Mouse (Mus musculus) cerebellum, adult 11-12 months (tissue): ENCODE measurements at regions not wholly inside any gene's neighbourhood (a gene's known extent, or its start where the extent isn't known, plus 50 kb on each side); places are given as distances from the start of the nearest gene placed in this dataset.
"Not testable (repeated sequence)": the region's sequence is repeated elsewhere in the genome, so short reads cannot be mapped to it uniquely, and the experiment has no call there.

Experiments used
- DNase-seq: peaks from one replicate; pipeline ENCODE4 v3.0.0; 2022

DNA sequence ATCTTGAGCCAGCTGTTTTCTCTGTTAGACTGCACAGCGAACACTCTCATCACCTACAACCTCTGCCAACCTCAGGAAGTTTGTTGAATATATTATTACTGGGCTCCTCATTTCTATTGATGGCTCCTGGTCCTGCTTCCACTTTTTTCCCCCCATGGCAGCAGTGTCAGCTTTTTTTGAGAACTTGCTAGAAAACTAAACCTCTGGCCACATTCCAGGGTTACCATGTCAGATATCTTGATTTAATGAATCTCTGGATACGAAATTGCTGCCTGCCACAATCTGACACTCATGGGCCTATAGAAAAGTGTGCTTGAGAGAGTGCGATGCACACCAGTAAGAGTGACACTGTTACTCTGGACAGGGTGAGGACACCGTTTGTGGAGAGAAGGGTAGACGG, 170.6 kb upstream of the Slc25a13 start:
- no peak for DNase-seq

DNA sequence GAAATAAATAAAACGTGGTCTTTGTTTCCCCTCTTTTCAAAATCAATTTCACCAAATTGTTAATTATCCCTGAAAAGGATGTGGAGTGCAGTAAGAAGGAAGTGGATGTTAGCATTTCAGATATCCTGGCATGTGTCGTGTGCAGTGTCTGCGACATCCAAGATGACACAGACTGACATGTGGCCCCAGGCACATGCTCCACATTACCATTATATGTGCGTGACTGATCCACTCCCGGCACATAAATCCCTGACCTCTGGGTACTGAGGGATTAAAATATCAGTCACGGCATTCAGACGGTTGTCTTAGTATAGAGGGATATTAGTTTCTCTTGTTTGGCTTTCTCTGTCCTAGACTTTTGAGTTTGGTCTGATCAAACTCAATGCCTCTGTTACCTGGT, 168.0 kb upstream of the Slc25a13 start:
- no peak for DNase-seq

DNA sequence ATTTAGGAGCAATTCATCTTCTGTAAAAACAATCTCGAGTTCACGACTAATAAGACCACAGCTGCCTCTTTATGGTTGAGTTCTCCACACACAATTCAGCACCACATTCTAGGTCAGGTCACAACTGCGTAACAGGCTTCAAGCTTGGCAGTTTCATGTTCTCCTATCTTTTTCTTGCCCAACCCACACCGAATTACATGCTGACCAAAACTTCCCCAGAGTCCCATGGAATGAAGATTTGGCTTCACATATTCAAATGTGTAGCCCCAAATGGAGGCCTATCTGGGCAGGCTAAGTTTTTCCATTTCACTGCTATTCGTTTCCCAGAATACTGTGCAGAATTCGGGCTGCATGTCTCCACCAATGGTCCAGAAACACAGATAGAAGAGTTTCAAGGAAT, 167.5 kb upstream of the Slc25a13 start:
- no peak for DNase-seq

DNA sequence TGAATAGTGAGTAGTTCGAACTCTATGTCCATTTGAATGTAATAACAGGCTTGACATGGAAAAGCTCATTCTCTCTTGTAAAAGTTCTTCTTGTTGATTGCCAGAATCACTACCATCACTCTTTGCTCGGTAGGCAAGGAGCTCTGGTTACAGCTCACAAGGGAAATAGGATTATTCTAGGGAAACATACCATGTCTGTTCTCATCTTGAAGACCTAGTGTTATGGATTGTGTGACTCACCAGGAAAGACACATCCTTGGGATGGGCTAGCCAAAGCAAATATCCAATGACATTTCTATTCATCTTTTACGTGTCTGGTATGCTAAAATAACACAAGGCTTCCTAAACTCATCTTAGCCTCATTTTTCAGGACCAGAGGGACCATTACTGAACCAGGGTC, 155.4 kb upstream of the Slc25a13 start:
- no peak for DNase-seq

DNA sequence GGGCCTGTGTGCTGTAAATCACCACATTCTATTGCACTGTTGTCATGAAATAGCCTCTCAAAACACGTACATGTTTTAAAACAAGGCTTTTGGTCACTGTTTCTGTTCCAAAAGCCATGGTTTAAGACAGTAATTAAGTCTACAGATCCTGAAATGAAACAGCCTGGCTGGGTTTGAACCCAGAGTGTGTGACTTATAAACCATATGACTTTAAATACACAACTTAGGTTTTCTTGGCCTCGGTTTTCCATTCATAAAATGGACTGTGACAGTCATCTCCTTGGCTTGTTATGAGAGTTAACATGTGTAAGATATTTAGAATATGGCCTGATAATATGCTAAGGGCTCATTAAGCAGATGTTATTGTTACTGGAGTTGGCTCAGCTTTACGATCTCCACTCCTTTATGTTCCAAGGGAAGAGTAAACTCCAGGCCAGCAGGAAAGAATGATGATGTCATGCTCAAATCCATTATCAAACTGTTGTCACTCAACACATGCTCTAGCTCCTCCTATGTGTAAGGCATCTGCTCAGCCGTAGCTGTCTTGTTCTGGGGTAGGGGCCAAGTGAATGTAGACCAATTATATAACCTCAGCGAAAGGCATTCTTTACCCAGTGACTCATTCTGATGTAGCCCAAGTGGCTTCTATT, 154.6 kb upstream of the Slc25a13 start:
- no peak for DNase-seq

DNA sequence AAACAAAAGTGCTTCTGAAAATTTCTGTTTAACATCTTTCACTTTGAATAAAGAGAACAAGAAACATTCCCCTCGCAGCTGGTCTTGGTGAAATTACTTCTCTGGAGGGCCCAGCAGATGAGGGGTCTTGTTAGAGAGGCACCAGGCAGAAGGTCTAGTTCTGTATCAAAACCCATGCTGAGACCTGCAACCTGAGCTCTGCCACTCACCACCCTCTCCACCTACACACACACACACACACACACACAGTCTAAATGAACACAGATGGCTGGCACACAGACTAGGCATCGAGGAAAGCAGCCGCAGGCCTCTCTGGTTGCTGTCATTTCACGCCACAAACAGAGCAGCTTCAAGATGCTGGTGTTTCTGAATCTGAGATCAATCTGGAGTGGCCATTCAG, 147.1 kb upstream of the Slc25a13 start:
- no peak for DNase-seq

DNA sequence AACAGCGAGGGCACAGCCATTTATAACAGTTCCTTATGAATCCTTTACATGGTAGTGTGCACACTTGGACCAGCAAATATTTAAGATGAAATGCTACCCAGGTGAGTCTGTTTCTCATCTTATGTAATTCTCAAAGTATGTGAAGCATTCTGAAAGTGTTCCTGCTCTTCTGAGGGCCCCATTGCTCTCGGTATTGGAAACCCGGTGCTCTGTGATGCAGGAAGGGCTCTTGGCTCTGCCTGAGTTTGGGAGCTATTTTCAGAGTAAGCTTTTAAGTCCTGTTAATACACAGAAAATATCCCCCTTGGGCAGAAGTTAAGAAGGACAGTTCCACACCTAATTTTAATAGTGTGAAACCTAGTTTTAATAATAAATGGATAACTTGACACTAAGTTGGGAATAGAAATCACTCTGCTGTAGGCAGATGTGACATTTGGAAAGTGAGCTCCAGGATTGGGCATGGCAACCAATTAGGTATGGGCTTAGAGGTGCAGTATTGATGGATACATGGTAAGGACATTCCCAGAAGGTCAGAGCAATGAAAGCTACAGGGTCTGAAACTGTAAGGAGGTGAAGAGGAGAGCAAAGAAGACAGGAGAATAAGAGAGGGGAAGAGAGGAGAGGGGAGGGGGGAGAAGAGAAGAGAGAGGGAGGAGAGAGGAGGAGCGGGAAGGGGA, 145.8 kb upstream of the Slc25a13 start:
- DNase-seq = no peak

DNA sequence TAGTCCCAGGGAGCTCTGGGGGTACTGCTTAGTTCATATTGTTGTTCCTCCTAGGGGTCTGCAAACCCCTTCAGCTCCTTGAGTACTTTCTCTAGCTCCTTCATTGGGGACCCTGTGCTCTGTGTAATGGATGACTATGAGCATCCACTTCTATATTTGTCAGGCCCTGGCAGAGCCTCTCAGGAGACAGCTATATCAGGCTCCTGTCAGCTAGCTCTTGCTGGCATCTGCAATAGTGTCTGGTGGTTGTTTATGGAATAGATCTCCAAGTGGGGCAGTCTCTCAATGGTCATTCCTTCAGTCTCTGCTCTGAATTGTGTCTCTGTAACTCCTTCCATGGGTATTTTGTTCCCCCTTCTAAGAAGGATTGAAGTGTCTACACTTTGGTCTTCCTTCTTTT, 144.2 kb upstream of the Slc25a13 start:
- not testable (repeated sequence) for DNase-seq

DNA sequence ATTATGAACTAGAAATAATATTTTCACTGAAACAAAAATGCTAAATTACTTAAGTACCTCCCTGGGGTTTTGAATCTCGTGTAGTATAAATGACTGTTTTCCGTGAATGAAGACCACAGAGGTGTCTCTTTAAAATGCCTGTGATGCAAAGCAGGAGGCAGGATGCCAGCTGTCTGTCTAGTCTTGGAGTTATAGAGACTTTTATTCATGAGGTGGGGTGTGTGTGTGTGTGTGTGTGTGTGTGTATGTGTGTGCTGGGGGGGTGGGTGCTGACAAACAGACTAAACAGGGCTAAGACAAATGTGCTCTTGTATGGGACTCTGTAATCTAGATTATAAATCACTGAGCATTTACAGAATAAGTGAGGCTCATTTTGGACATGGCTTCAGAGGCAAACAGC, 140.5 kb upstream of the Slc25a13 start:
- no peak for DNase-seq

DNA sequence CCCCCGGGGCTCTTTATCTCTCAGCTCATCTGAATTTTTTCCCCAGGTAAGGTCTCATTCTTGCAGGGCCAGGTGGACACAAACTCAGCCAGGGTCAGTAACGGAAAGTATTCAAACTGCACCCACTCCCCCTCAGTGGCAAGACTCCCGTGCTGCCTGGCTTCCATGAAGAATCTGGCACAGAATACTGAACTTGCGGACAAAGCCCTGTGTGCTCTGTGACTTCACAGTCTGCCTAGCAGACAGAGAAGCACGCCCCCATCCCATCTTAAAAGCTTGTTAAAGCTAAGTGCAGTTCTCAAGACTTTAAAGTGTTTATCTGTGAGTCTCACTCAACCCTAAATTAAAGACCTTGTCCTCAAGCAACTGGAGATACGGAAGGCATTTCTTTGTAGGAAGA, 140.0 kb upstream of the Slc25a13 start:
- DNase-seq = no peak

DNA sequence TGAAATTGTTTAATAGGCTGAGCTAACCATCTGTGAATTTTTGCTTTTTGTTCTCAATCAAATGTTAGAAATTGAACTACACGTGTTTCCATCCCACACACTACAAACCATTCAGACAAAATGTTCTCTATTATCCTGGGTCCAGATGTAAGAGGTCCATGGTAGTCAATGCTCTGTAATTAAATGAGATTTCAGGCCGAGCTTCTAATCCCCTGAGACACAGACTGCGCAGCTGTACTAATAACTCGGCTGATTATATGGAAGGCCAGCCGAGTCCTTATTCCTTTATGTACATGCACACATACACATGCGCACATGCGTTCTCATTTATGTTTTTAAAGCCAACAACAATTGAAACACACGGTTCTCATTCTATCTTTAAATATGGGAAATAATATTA, 118.3 kb upstream of the Slc25a13 start:
- no peak for DNase-seq

DNA sequence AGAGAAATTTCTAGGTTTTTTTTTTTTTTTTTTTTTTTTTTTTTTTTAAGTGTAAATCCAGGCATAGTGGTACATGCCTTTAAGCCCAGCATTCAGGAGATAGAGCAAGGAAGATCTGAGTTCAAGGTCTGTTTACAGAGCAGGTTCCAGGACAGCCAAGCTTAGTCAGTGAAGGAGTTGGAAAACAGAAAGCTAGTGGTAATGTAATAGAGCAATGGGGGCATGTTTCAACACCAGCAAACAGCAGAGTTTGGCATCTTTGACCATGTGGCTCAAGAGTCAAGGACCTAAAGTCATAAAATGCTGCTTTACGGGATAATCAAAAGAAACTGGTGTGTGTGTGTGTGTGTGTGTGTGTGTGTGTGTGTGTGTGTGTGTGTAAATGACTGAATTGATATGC, 113.3 kb upstream of the Slc25a13 start:
- no peak for DNase-seq

DNA sequence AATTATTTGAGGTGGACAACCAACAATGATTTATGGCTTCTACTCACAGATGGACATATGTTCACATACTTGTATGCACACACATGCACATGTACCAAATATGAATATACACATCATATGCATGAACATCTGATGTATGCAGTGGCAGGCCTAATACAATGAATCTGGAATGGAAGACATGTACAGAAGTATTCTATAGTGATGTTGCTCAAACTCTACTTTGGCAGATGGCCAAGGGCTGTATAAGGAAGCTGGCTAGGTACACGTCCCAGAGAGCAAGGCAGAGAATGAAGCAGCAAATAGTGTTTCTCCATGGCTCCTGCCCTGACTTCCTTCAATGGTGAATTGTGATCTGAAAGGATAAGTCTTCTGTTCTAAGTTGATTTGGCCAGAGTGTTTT, 108.5 kb upstream of the Slc25a13 start:
- no peak for DNase-seq

DNA sequence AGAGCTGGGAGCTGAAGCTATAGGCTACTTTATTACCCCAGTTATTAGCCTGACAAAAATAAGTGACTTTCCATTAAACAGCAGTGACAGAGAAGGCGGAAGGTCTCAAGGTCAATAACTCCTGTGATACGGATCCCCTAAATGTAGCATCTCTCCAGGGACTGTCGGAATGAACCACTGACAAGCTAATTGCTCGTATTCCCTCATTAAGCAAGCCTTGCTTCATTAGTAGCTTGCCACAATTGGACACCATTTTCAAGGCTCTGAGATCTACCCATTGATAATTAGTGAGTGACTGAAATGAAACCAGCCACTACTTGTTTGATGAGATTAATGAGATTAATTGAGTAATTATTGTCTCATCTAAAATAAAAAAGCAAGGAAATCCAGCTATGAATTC, 99.8 kb upstream of the Slc25a13 start:
- no peak for DNase-seq

DNA sequence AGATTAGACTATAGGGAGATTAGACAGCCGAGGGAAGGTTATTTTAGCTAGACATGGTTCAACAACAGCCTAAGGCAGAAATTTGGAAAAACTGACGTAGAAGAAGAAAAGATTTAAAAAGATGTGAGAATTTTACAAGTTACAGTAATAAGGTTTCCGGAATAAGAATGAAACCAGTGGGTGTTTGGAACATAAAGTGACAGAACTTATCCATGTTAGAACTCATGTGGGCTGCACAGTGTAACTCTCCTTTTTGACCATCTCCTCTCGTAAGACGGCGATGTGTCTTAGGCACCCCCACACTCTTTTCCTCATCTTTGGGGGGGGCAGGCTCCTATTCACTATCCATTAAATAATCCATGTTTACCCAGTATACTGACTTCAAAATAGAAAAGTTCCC, 96.2 kb upstream of the Slc25a13 start:
- no peak for DNase-seq

DNA sequence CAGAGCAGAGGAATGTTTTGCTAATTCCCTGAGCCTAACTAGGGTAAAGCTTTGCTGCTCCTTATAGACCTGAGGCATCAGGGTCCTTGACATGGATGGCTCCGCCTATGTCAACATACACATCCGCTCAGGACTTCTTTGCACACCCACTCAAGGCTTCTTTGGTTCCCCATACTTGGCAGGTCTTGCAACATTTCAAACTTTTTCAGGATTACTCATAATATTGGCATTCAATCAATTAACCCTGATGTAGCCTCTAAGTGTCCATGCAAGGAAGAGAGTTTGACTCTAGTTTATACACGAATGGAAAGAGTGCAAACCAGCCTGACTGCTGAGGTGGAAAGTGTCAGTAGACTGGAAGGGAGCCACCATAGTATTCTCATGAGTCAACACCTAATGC, 93.2 kb upstream of the Slc25a13 start:
- no peak for DNase-seq

DNA sequence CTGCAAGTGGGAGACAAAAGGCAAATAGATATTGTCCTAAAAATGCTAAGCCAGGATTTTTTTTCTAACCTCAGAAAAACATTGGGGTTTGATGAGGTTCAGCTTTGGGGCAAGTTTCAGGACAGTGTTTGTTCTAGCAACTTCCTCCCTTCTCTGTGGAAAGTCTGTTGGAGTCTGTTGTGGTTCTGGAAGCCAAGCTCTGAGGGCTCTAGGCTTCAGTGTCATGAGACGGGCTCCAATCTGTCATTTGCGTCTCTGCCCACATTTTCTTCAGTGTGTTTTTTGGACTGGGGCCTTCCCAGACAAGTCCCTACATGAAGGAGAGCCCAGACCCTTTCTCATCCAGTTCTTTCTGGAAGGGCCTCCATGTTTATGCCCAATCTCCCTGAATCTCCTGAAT, 90.6 kb upstream of the Slc25a13 start:
- DNase-seq = no peak

DNA sequence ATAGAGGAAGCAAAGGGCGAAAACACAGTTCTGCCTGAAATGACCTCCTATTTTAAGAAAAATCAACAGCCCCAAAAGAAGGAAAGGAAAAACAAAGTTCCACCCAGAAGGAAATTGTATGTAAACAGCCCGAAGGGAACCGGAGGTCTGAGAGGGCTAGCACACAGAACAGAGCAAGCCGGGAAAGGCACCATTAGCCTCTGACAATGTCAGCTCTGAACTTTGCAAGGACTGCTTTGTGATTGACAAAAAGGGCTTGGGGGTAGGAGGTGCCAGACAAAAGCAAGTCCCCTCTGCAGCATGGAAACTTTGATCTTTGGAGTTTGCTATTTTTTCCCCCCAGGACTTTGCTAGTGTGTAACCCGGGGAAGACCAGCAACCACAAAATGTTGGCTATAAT, 86.8 kb upstream of the Slc25a13 start:
- no peak for DNase-seq

DNA sequence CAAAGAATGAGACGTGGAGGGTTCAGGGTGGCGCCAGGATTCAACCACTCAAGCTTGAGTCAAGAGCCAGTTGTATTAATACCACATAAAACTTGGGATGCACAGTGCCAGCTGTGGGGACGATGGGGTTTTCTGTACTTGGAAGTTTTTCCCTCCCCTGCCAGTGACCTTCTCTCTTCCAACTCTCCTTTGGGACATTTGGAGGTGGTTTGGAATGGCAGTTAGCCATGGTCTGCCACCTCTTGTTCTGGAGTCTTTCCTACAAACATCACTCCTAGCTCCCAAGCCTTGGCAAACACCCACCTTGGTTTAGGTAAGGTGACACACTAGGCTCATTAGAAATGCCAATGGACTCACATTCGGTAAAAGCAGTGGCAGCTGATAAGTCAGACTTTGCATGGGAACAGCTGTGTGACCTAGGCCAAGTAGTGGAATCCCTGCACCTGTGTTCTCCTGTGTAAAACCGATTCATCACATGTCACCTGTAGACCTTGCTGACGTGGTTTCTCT, 84.1 kb upstream of the Slc25a13 start:
- DNase-seq = no peak

DNA sequence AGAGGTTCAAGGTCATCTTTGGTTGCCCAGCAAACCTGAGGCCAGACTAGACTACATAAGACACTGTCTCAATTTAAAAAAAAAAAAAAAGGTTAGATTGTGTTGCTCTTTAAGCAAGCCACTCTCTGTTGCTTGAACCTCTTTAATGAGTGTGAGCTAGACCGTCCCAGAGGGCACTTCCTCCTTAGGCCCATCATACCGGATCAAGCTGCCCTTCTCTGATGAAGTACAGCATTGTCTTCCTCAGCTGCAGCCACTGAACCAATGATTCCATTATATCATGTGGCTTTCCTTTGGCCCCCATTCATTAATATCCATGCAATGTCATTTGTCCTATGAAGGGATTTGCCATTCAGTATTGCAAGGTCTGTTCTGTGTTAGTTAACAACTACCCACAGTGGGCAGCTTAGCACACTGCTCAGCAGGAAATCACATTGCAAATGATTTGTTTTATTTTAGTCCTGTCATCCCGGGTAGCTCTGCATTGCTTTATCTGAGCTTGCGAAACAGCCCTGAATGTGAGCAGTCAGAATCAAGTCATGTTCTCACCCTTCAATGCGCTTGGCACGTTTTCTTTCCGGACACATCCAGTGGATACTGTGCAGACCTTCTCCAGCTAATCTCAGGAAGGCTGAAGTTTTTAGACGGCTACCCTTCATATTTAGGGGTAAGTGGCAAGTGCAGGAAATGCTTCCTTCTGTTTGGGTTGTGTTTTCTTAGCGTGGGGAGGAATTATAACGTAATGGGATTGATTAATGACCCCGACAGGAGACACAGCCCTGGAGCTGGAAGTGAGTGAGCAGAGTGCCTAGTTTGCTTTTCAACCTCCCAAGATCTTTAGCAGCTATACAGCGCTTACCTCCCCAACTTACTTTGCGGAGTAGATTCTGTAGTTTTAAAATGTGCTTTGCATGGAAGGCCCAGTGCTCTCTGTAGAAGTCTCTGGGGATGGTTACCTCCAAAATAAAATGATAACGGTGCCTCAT, 82.2 kb upstream of the Slc25a13 start:
- no peak for DNase-seq

DNA sequence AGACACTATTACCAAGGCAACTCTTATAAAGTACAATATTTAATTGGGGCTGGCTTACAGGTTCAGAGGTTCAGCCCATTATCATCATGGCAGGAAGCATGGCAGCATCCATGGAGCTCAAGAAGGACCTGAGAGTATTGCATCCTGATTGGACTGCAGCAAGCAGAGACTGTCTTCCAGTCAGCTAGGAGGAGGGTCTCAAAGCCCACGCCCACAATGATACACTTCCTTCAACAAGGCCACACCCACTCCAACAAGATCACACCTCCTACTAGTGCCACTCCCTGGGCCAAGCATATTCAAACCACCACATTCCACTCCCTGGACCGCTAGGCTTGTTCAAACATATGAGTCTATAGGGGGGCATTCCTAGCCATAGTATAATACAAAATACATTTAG, 78.6 kb upstream of the Slc25a13 start:
- not testable (repeated sequence) for DNase-seq

DNA sequence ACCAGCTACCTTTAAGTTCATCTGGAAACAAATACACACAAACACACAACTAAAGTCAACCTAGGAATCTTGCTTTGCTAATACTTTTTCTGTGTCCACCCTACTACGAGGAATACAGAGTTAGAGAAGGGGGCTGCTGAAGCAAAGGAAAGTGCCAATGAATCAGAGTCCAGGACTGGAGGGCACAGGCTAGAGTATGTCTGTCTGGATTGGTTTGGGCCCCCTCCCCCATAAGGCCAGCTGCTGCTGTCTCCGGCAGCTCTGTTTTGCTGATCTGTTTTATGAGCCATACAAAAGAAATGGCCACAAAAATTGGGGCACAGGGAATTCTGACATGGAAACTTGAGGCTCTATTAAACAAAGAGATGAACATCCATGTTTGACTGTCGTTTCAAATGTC, 74.8 kb upstream of the Slc25a13 start:
- DNase-seq = no peak

DNA sequence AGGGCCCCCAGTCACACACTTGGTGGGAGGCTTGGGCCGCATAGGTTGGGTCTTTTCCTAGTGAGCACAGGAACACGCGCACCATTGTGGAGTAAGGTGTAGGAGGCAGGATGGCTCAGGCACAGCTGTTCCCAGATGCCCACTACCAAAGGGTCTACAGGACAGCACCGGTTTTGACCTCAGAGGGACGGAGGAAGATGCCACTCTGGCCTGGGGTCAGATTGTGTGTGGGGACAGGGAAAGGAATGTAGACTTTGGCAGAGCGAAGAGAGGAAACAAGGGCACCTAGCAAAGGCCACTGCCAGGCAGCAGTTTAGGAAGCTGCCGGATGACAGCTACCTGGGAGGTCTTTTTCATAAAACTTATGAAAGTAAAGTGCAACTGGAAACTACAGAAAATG, 73.5 kb upstream of the Slc25a13 start:
- no peak for DNase-seq

DNA sequence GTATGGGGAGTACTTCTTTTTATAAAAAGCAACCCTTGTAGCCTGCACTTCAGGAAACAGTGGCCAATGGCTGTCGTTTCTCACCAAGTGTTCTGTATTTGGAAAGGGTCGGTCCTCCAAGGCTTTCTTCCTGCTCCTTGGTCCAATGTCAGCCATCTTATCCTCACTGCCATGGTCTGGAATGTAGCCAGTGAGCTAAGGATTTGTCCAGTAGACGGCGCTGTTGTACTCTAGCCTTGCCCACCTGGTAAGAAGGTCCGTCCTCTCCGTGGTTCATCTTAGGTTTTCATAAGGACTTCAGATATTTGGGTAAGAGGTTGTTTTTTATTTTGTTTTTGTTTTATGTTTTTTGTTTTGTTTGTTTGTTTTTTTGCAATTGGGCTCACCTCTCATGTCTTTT, 72.8 kb upstream of the Slc25a13 start:
- peak; percentile 5 for DNase-seq
